Comparison of ENCODE assay signal across 12 mouse cellular contexts in genomic region chr8:28117997-28118778, GRCm38 (mm10).
DNase-seq lines count a peak whose midpoint lies in the region; ATAC-seq and TF ChIP-seq lines count a peak whose summit lies in the region.
"Had no signal": no experiment of that assay in that cellular context is flagged by ENCODE, and none has a peak within 500 bp of the region (broad histone marks: within the 10 kb centered on the region; RNA-seq: fewer than 3 reads in every experiment).

No protein-coding gene starts in this region.

- H3K4me3 ChIP-seq in hindbrain, embryonic 15.5 days = no peak overlapping the region
- H3K4me3 ChIP-seq in midbrain, postnatal 0 days (ENCODE audit: low read depth, low read length) = no peak overlapping the region
- H3K4me3 ChIP-seq: kidney, embryonic 15.5 days; lung, embryonic 15.5 days had no signal

- H3K27me3 ChIP-seq in hindbrain, embryonic 15.5 days = no peaks in the 10 kb centered on the region
- no peaks in the 10 kb centered on the region for H3K27me3 ChIP-seq in midbrain, postnatal 0 days (ENCODE audit: insufficient read depth, low read length)
- H3K27me3 ChIP-seq: kidney, embryonic 15.5 days; lung, embryonic 15.5 days had no signal

- no peak for ATAC-seq in hindbrain, embryonic 15.5 days (ENCODE audit: low FRiP score, low read depth)
- ATAC-seq in midbrain, postnatal 0 days (ENCODE audit: low FRiP score) = no peak

- peak; percentile 16 to 42 for DNase-seq in layer of hippocampus, adult 18-20 months (ENCODE audit: low spot score in 2 of 2)
- no peak for DNase-seq in layer of hippocampus, postnatal 25 days (ENCODE audit: extremely low spot score in 1 of 2, low spot score in 1 of 2)
- peak; percentile 6 to 10 for DNase-seq in right cerebral cortex, adult 2 months (ENCODE audit: low spot score in 2 of 2)
- DNase-seq in right cerebral cortex, postnatal 14 days = no peak
- peak; percentile 4 for DNase-seq in midbrain, postnatal 0 days (ENCODE audit: low spot score)
- no peak for DNase-seq in kidney, postnatal 4 days
- no peak for DNase-seq in cerebellum, postnatal 25 days
- DNase-seq: adrenal gland, adult 8-10 months had no signal

- no peaks in the 10 kb centered on the region for H3K36me3 ChIP-seq in hindbrain, embryonic 15.5 days
- H3K36me3 ChIP-seq in midbrain, postnatal 0 days (ENCODE audit: insufficient read depth, low read length) = no peaks in the 10 kb centered on the region
- H3K36me3 ChIP-seq: kidney, embryonic 15.5 days; lung, embryonic 15.5 days had no signal

- no peak overlapping the region for H3K4me2 ChIP-seq in hindbrain, embryonic 15.5 days
- no peak overlapping the region for H3K4me2 ChIP-seq in midbrain, postnatal 0 days (ENCODE audit: low read depth, low read length, poor library complexity, severe bottlenecking)
- H3K4me2 ChIP-seq: heart, embryonic 11.5 days; kidney, embryonic 15.5 days; lung, embryonic 15.5 days had no signal

- H3K4me1 ChIP-seq in hindbrain, embryonic 15.5 days (replicated peaks) = peaks cover 9% of the 10 kb centered on the region
- no peaks in the 10 kb centered on the region for H3K4me1 ChIP-seq in midbrain, postnatal 0 days (ENCODE audit: insufficient read depth, low read length)
- H3K4me1 ChIP-seq: kidney, embryonic 15.5 days; lung, embryonic 15.5 days had no signal

- peak overlapping the region; percentile 35; the same call in 1 of the 2 replicates for H3K27ac ChIP-seq in hindbrain, embryonic 15.5 days (replicated peaks)
- H3K27ac ChIP-seq in midbrain, postnatal 0 days (ENCODE audit: low read depth, low read length) = 0 out of 2 replicates have a peak overlapping the region, but pooled peaks have one; percentile 38
- H3K27ac ChIP-seq: kidney, embryonic 15.5 days; lung, embryonic 15.5 days had no signal

- no peak for TF ChIP-seq CTCF in midbrain, postnatal 0 days (IDR thresholded peaks at IDR 0.05)

- 33% methylated on average over 7 of the region's 7 CpGs for WGBS in hindbrain, embryonic 15.5 days
- 37% methylated on average over 7 of the region's 7 CpGs for WGBS in midbrain, postnatal 0 days

- no peak overlapping the region for H3K9ac ChIP-seq in hindbrain, embryonic 15.5 days
- H3K9ac ChIP-seq in midbrain, postnatal 0 days (replicated peaks; ENCODE audit: low read length, poor library complexity, severe bottlenecking) = no peak overlapping the region
- H3K9ac ChIP-seq: kidney, embryonic 15.5 days; lung, embryonic 15.5 days had no signal

- no peaks in the 10 kb centered on the region for H3K9me3 ChIP-seq in hindbrain, embryonic 15.5 days
- H3K9me3 ChIP-seq in midbrain, postnatal 0 days (ENCODE audit: low read length) = no peaks in the 10 kb centered on the region
- H3K9me3 ChIP-seq: kidney, embryonic 15.5 days; lung, embryonic 15.5 days had no signal

Comparison
In these comparisons a context has a peak if more than half of its experiments do, and no peak if none do; other contexts are left out.
1. DNase-seq: peak in layer of hippocampus, adult 18-20 months (2 of 2), right cerebral cortex, adult 2 months (2 of 2) and midbrain, postnatal 0 days (single experiment); none in layer of hippocampus, postnatal 25 days (0 of 2), right cerebral cortex, postnatal 14 days (single experiment), kidney, postnatal 4 days (0 of 2) and cerebellum, postnatal 25 days (0 of 2).